Mouse (Mus musculus) limb, embryonic 11.5 days (tissue): ENCODE data around the gene Clasrp. TPM values are rescaled to one million over a fixed set of nuclear protein-coding genes. Genes with fewer than 3 reads are reported as not detected.

ENCODE experiments used
- ATAC-seq: fragments of 200-750 bp; cut with Nextera tagmentation; 2 replicates; pipeline ENCODE4 v1.8.0; 2017; ENCODE audit warnings: low read depth; ENCODE audit not compliant: insufficient number of reproducible peaks, low FRiP score, low TSS enrichment
- DNase-seq: peaks from one replicate; pipeline ENCODE4 v3.0.0-alpha.2; 2015; ENCODE audit warnings: low spot score
- H3K27ac ChIP-seq: fragments of 300-500 bp; sonication (generic); replicated peaks from 2 replicates; pipeline ENCODE4 v1.5.1; 2014; ENCODE audit warnings: low read depth, mild to moderate bottlenecking, low read length
- H3K27me3 ChIP-seq: fragments of 300-500 bp; sonication (generic); 2 replicates; pipeline ENCODE4 v1.6.1; 2014; ENCODE audit warnings: mild to moderate bottlenecking, low read length, mixed read lengths; ENCODE audit not compliant: control insufficient read depth, insufficient read depth
- H3K36me3 ChIP-seq: fragments of 300-500 bp; sonication (generic); 2 replicates; pipeline ENCODE4 v1.6.1; 2014; ENCODE audit warnings: mild to moderate bottlenecking, low read length, moderate library complexity, mixed read lengths; ENCODE audit not compliant: control insufficient read depth, insufficient read depth
- H3K4me1 ChIP-seq: fragments of 300-500 bp; sonication (generic); 2 replicates; pipeline ENCODE4 v1.6.1; 2014; ENCODE audit warnings: low read length, mixed read lengths; ENCODE audit not compliant: control insufficient read depth, insufficient read depth
- H3K4me2 ChIP-seq: fragments of 300-500 bp; sonication (generic); 2 replicates; pipeline ENCODE4 v1.6.1; 2014; ENCODE audit warnings: low read depth, mild to moderate bottlenecking, moderate library complexity; ENCODE audit not compliant: severe bottlenecking
- H3K4me3 ChIP-seq: fragments of 300-500 bp; sonication (generic); 2 replicates; pipeline ENCODE4 v1.5.1; 2014; ENCODE audit warnings: low read depth, low read length
- H3K9ac ChIP-seq: fragments of 300-500 bp; sonication (generic); 2 replicates; pipeline ENCODE4 v1.6.1; 2014; ENCODE audit warnings: mild to moderate bottlenecking, low read length
- H3K9me3 ChIP-seq: fragments of 300-500 bp; sonication (generic); 2 replicates; pipeline ENCODE4 v1.6.1; 2016; ENCODE audit warnings: low read length; ENCODE audit not compliant: control insufficient read depth
- WGBS: fragments of 180-500 bp; shearing (Covaris S2); extraction: QIAGEN DNeasy Blood & Tissue Kit; methylation state at CpG from one replicate; pipeline ENCODE4 v1.1.7; 2014; 5-methylcytosine and 5-hydroxymethylcytosine counted together
- polyA plus RNA-seq: library from polyadenylated mRNA; unstranded; fragments of >200 nt; fragmentation: Nextera tagmentation; extraction: Ambion mirVana; gene quantifications from 2 replicates; pipeline ENCODE4 v1.2.1, GENCODE M21; 2014

The Clasrp gene
- polyA plus RNA-seq, 1 experiment from 2014 or later = 55.9 TPM

DNA sequence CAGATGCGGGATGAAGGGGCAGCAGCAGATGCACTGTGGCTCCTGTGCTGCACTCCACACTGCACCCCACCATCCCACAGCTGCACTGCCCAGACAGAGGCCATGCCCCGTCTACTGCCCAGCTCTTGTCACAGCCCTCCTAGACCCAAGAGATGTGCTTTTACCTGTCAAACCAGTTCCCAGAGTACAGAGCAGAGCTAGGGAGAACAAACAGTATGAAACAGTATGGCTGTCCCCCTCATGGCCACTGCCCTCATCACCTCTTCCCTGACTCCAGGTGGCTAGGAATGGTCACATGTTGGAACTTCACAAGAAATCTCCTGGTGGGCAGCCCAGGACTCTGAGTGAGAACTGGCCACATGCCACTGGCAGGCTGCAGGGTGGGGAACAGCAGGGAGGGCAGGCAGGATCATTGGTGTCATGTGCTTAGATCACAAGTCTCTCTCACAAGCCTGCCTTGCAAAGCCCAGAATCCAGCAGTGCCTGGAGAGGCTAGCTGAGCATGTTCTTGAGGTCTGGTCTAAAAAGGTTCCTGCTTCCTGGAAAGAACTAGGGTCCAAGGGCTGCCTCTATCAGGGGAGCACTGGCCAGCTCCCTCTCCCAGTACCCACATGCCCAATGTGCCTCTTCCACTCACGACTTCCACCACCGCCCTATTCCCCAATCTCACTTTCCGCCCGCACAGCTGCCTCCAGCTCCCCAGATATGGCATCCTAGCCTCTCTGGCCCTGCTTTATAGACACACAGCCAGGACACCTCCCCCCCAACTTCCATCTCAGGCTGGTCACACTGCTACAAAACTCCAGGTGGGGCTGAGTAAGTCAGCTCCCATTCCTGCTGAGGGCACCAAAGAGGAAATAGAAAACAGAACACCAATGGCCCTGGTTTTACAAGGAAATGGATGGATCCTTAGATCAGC lies 46.0 kb downstream of the Clasrp start:
- Histone ChIP-seq H3K4me1 (peaks cover 17% of the 10 kb centered on the region), H3K27ac (no peak overlapping the region), H3K4me3 (no peak overlapping the region), H3K9me3 (no peaks in the 10 kb centered on the region), H3K36me3 (peaks cover 16% of the 10 kb centered on the region), H3K27me3 (no peaks in the 10 kb centered on the region), H3K4me2 (no peak overlapping the region), H3K9ac (no peak overlapping the region)
- no peak for DNase-seq
- ATAC-seq = no peak
- WGBS = 90% methylated on average over 6 of the region's 6 CpGs

DNA sequence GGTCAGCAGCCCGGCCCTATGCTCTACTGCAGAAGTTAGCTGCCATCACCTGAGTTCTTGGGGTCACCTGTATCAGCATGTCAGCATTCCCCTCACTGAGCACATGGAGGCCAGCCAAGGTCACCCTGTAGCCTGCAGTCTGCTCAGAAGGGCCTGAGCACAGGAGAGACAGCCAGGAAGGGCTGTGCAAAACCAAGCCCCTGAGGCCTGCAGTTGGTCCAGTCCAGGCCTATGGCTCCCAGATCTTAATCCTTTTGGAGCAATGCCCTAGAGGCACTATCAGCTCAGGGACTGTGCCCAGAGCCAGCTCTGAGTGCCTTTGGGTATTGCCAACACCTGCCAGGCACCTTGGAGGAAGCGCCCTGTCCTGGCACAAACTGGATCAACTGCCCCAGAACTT lies 47.2 kb downstream of the Clasrp start:
- Histone ChIP-seq H3K4me2 (no peak overlapping the region), H3K9me3 (no peaks in the 10 kb centered on the region), H3K9ac (no peak overlapping the region), H3K4me3 (no peak overlapping the region), H3K36me3 (peaks cover 19% of the 10 kb centered on the region), H3K27ac (no peak overlapping the region), H3K4me1 (peaks cover 12% of the 10 kb centered on the region; the same call in 1 of the 2 replicates), H3K27me3 (no peaks in the 10 kb centered on the region)
- ATAC-seq (no peak), DNase-seq (no peak)
- WGBS = 94% methylated on average over 2 of the region's 2 CpGs

DNA sequence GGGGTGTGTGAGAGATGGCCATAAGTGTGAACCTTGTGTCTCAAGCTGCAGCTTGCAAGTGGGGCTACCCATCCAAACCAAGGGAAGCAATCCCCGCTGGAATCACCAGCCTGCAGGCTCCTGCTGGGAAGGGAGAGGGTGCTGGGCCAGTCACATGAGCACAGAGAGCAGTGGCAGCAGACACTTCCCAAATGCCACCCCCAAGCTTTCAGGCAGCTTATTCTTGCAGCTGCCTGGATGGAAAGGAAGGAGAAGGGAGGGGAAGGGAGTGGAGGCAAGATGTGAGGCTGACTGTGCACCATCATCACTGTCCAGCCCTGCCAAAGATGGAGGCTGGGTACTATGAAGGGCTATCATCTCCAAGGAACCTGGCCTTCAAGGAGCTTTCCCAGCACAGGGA lies 50.1 kb downstream of the Clasrp start:
- no peaks in the 10 kb centered on the region for H3K27me3 ChIP-seq
- DNase-seq = no peak
- 63% methylated on average over 1 of the region's 1 CpGs for WGBS
- no peak overlapping the region for H3K4me3 ChIP-seq
- no peaks in the 10 kb centered on the region for H3K9me3 ChIP-seq
- no peak overlapping the region for H3K9ac ChIP-seq
- H3K4me1 ChIP-seq = no peaks in the 10 kb centered on the region; the same call in 1 of the 2 replicates
- no peak overlapping the region for H3K27ac ChIP-seq
- ATAC-seq = no peak
- H3K4me2 ChIP-seq = no peak overlapping the region
- peaks cover 19% of the 10 kb centered on the region for H3K36me3 ChIP-seq

DNA sequence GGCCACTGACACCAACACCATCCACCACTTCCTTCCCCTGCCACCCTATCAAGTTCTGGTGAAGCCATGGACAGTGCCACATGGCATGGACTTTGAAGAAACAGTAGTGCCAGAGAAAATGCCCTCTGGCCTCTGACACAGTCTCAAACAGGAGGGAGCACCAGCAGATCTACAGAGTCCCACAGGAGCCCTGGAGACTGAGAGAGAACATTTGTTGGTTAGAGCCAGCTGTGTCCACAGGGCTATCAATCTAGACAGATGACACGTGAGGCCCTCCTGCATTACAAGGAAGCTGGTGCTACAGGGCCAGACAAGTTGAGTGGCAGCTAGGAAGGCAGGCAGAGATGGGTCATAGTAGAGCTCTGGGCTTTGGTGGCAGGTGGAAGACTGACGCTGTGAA lies 51.8 kb downstream of the Clasrp start:
- Histone ChIP-seq H3K4me1 (no peaks in the 10 kb centered on the region), H3K9ac (no peak overlapping the region), H3K4me2 (no peak overlapping the region), H3K9me3 (no peaks in the 10 kb centered on the region), H3K36me3 (peaks cover 12% of the 10 kb centered on the region; the same call in 1 of the 2 replicates), H3K4me3 (no peak overlapping the region), H3K27me3 (no peaks in the 10 kb centered on the region), H3K27ac (no peak overlapping the region)
- WGBS = 67% methylated on average over 2 of the region's 2 CpGs
- no peak for ATAC-seq
- DNase-seq = no peak

DNA sequence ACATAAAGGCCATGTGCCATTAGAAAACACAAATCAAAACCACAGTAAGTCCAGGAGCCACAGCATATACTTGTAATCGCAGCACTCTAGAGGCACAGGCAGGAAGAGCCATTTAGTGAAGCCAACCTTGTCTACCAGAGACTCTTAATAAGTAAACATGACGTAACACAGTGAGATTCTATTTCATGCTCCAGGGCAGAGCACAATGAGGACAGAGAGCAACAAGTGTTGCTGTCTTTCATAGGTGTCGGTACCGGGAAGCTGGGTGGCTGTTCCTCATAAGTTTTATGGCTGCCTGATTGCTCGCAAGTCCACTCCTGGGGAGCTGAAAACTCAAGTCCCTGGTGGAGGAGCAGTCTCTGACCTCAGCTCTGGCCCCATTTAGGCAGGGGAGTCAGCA lies 52.7 kb downstream of the Clasrp start:
- no peak for ATAC-seq
- Histone ChIP-seq H3K27me3 (no peaks in the 10 kb centered on the region), H3K36me3 (peaks cover 9% of the 10 kb centered on the region; the same call in 1 of the 2 replicates), H3K4me1 (0 out of 2 replicates have a peak, but pooled peaks cover under 1% of the 10 kb centered on the region), H3K9ac (no peak overlapping the region), H3K4me3 (no peak overlapping the region), H3K4me2 (no peak overlapping the region), H3K9me3 (no peaks in the 10 kb centered on the region), H3K27ac (no peak overlapping the region)
- no peak for DNase-seq
- 67% methylated on average over 5 of the region's 5 CpGs for WGBS

DNA sequence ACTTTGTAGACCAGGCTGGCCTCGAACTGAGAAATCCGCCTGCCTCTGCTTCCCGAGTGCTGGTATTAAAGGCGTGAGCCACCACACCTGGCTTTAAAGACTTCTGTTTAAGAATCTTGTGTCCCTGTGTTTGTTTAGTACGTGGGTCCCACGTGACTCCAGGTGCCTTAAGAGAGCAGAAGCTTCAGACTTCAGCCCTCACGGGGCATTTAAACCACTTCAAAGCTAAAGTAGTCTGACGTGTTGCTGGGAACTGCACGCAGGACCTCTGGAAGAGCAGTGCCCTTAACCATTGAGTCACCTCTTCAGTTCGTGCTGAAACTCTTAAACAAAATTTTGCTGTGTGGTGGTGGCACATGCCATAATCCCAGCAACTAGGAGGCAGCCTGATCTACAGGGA lies 54.9 kb downstream of the Clasrp start:
- peaks cover 8% of the 10 kb centered on the region; the same call in 1 of the 2 replicates for H3K36me3 ChIP-seq
- H3K4me2 ChIP-seq = no peak overlapping the region
- WGBS = 85% methylated on average over 10 of the region's 10 CpGs
- ATAC-seq (no peak), DNase-seq (no peak)
- 0 out of 2 replicates have a peak, but pooled peaks cover 3% of the 10 kb centered on the region for H3K4me1 ChIP-seq
- no peaks in the 10 kb centered on the region for H3K9me3 ChIP-seq
- no peak overlapping the region for H3K4me3 ChIP-seq
- H3K9ac ChIP-seq = no peak overlapping the region
- no peak overlapping the region for H3K27ac ChIP-seq
- H3K27me3 ChIP-seq = no peaks in the 10 kb centered on the region

DNA sequence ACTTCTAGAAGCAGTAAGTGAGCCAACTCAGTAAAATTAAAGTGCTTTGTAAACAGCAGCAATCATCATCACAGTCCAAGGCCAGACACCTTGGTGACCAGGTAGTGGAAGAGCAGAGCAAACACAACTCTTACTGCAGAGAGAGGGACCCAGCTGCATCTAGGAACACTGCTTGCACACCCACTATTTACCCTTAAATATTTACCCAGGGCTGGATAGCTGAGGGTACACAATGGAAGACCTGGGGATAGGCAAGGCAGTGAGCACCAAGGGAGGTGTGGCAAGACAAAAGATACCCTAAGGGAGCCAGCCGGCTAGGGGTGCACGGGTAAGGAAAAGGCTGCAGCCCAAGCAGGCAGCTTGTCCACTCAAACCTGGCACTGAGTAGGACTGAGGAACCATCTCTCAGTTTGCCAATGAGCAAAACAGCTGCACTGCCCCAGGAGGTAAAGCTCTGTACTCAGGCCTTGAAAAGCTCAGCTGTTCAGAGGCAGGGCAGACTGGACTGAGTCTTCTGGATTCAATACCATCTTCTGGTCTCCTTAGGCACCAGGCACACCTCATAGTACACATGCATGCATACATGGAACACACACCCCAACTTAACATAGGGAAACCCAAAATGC lies 56.8 kb downstream of the Clasrp start:
- Histone ChIP-seq H3K36me3 (peaks cover under 1% of the 10 kb centered on the region; the same call in 1 of the 2 replicates), H3K9me3 (no peaks in the 10 kb centered on the region), H3K9ac (no peak overlapping the region), H3K27me3 (no peaks in the 10 kb centered on the region), H3K4me2 (no peak overlapping the region), H3K4me3 (no peak overlapping the region), H3K4me1 (0 out of 2 replicates have a peak, but pooled peaks cover 3% of the 10 kb centered on the region), H3K27ac (no peak overlapping the region)
- ATAC-seq (no peak), DNase-seq (no peak)
- 84% methylated on average over 2 of the region's 2 CpGs for WGBS

DNA sequence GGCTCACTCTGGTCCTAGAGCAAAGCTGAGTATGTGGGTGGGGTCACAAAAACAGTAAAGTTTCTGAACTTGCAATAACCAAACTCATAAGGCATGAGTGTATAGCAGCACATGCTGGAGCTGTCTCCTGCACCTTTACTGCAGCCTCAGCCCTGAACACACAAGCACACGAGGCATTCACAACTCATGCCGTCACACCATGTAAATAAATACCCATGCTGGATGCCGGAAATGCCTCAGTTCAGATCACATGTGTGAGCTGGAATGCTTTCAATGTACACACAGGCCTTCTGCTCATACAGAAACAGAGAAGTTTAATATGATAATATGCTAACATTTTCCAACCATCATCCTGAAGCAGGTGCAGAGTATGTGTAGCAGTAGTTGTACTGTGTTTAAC lies 58.3 kb downstream of the Clasrp start:
- Histone ChIP-seq H3K4me2 (no peak overlapping the region), H3K9me3 (no peaks in the 10 kb centered on the region), H3K27me3 (no peaks in the 10 kb centered on the region), H3K4me1 (0 out of 2 replicates have a peak, but pooled peaks cover 3% of the 10 kb centered on the region), H3K4me3 (no peak overlapping the region), H3K27ac (no peak overlapping the region), H3K36me3 (no peaks in the 10 kb centered on the region; the same call in 1 of the 2 replicates), H3K9ac (no peak overlapping the region)
- no peak for ATAC-seq
- 70% methylated on average over 3 of the region's 3 CpGs for WGBS
- no peak for DNase-seq
